In genomic region chr11:20957766-20958165, GRCm38 (mm10) we compare ENCODE assay signal across 10 mouse cellular contexts.
DNase-seq lines count a peak whose midpoint lies in the region; ATAC-seq and TF ChIP-seq lines count a peak whose summit lies in the region.
"Had no signal": no experiment of that assay in that cellular context is flagged by ENCODE, and none has a peak within 500 bp of the region (broad histone marks: within the 10 kb centered on the region; RNA-seq: fewer than 3 reads in every experiment).

No protein-coding gene starts in this region.

- peak overlapping the region; percentile 37 for H3K4me2 ChIP-seq in lung, embryonic 14.5 days
- no peak overlapping the region; the same call in 1 of the 2 replicates for H3K4me2 ChIP-seq in heart, postnatal 0 days (ENCODE audit: low read depth, low read length)
- H3K4me2 ChIP-seq in forebrain, embryonic 15.5 days (replicated peaks): no peak overlapping the region

- WGBS in lung, embryonic 14.5 days: 10% methylated on average over 2 of the region's 2 CpGs
- WGBS in heart, postnatal 0 days: 41% methylated on average over 2 of the region's 2 CpGs
- WGBS in forebrain, embryonic 15.5 days: 72% methylated on average over 2 of the region's 2 CpGs

- H3K4me3 ChIP-seq in lung, embryonic 14.5 days (ENCODE audit: low read depth, low read length): no peak overlapping the region
- no peak overlapping the region for H3K4me3 ChIP-seq in heart, postnatal 0 days (ENCODE audit: low read depth, low read length)
- no peak overlapping the region for H3K4me3 ChIP-seq in forebrain, embryonic 15.5 days
- H3K4me3 ChIP-seq: erythroblast, embryonic 14.5 days had no signal

- no peaks in the 10 kb centered on the region for H3K27me3 ChIP-seq in lung, embryonic 14.5 days (ENCODE audit: insufficient read depth, low read length)
- no peaks in the 10 kb centered on the region for H3K27me3 ChIP-seq in heart, postnatal 0 days (ENCODE audit: control insufficient read depth, insufficient read depth, low read length)
- H3K27me3 ChIP-seq in forebrain, embryonic 15.5 days: no peaks in the 10 kb centered on the region

- H3K27ac ChIP-seq in lung, embryonic 14.5 days (ENCODE audit: low read depth): peak overlapping the region; percentile 88
- peak overlapping the region; percentile 67 for H3K27ac ChIP-seq in heart, postnatal 0 days (ENCODE audit: low read depth)
- H3K27ac ChIP-seq in forebrain, embryonic 15.5 days (replicated peaks): no peak overlapping the region
- H3K27ac ChIP-seq: macrophage had no signal

- no peak for TF ChIP-seq CTCF in lung, embryonic 14.5 days (IDR thresholded peaks at IDR 0.05; ENCODE audit: low read depth)
- TF ChIP-seq CTCF in heart, postnatal 0 days (IDR thresholded peaks at IDR 0.05; ENCODE audit: low read depth): no peak

- no peak for TF ChIP-seq EP300 in heart, postnatal 0 days (IDR thresholded peaks at IDR 0.05; ENCODE audit: low read depth)

- no peaks in the 10 kb centered on the region for H3K9me3 ChIP-seq in lung, embryonic 14.5 days (ENCODE audit: low read depth, low read length)
- no peaks in the 10 kb centered on the region for H3K9me3 ChIP-seq in heart, postnatal 0 days (replicated peaks; ENCODE audit: control insufficient read depth, low read length)
- H3K9me3 ChIP-seq in forebrain, embryonic 15.5 days: no peaks in the 10 kb centered on the region

- no peak overlapping the region for H3K9ac ChIP-seq in lung, embryonic 14.5 days
- H3K9ac ChIP-seq in heart, postnatal 0 days (replicated peaks; ENCODE audit: low read depth, low read length): no peak overlapping the region
- H3K9ac ChIP-seq in forebrain, embryonic 15.5 days (replicated peaks): no peak overlapping the region

- 0 out of 2 replicates have a peak, but pooled peaks have one; percentile 24 for ATAC-seq in lung, embryonic 14.5 days (ENCODE audit: insufficient read depth)
- no peak for ATAC-seq in heart, postnatal 0 days (ENCODE audit: insufficient read depth, low read depth)
- ATAC-seq in forebrain, embryonic 15.5 days (replicated peaks): no peak

- DNase-seq in gastrocnemius, adult 18-20 months (ENCODE audit: low spot score): peak; percentile 65
- no peak for DNase-seq in gastrocnemius, postnatal 4 days (ENCODE audit: low spot score in 2 of 2)
- DNase-seq in lung, embryonic 14.5 days: peak; percentile 28
- no peak for DNase-seq in lung, adult 18-20 months
- no peak for DNase-seq in heart, postnatal 0 days (ENCODE audit: low spot score)
- DNase-seq in skeletal muscle tissue, adult 2 months (ENCODE audit: low read depth, low spot score): peak; percentile 87
- DNase-seq in embryo, embryonic 10.5 days (ENCODE audit: low spot score): no peak

- H3K36me3 ChIP-seq in lung, embryonic 14.5 days (ENCODE audit: insufficient read depth): no peaks in the 10 kb centered on the region
- no peaks in the 10 kb centered on the region for H3K36me3 ChIP-seq in heart, postnatal 0 days (replicated peaks; ENCODE audit: control insufficient read depth, insufficient read depth, low read length)
- H3K36me3 ChIP-seq in forebrain, embryonic 15.5 days: no peaks in the 10 kb centered on the region

- H3K4me1 ChIP-seq in lung, embryonic 14.5 days (ENCODE audit: insufficient read depth): peaks cover 22% of the 10 kb centered on the region
- H3K4me1 ChIP-seq in heart, postnatal 0 days (ENCODE audit: control insufficient read depth, insufficient read depth): 0 out of 2 replicates have a peak, but pooled peaks cover 7% of the 10 kb centered on the region
- no peaks in the 10 kb centered on the region for H3K4me1 ChIP-seq in forebrain, embryonic 15.5 days

Comparison
In these comparisons a context has a peak if more than half of its experiments do, and no peak if none do; other contexts are left out.
1. DNase-seq: peak in gastrocnemius, adult 18-20 months (single experiment), lung, embryonic 14.5 days (single experiment) and skeletal muscle tissue, adult 2 months (single experiment); none in gastrocnemius, postnatal 4 days (0 of 2), lung, adult 18-20 months (0 of 2), heart, postnatal 0 days (single experiment) and embryo, embryonic 10.5 days (single experiment).